Mouse (Mus musculus) bone marrow, adult 2 months (tissue): ENCODE measurements around the gene Lrrfip2. TPM values are rescaled to one million over a fixed set of nuclear protein-coding genes. Genes with fewer than 3 reads are reported as not detected.
A peak's percentile ranks its signal among the peaks of the same experiment; 100 is the strongest.

Source experiments
- H3K27ac ChIP-seq: fragments of 200-500 bp; 2 replicates; pipeline ENCODE4 v1.5.1; 2012; ENCODE audit warnings: low read depth, mild to moderate bottlenecking, control low read depth, inconsistent platforms, low read length; ENCODE audit not compliant: control insufficient read depth, poor library complexity, insufficient read depth
- H3K4me1 ChIP-seq: fragments of 200-500 bp; 2 replicates; pipeline ENCODE4 v1.6.1; 2011; ENCODE audit warnings: low read length; ENCODE audit not compliant: control insufficient read depth, insufficient read depth
- H3K4me3 ChIP-seq: fragments of 200-500 bp; replicated peaks from 2 replicates; pipeline ENCODE3; 2011; ENCODE audit warnings: mild to moderate bottlenecking, low read depth, low read length, control low read depth; ENCODE audit not compliant: control insufficient read depth
- CTCF ChIP-seq: fragments of 200-500 bp; IDR thresholded peaks from 2 replicates; pipeline ENCODE4 v1.5.1; 2011; ENCODE audit warnings: low read length, control low read depth; ENCODE audit not compliant: control insufficient read depth, insufficient read depth
- POLR2A ChIP-seq: fragments of 200-500 bp; IDR thresholded peaks from 2 replicates; pipeline ENCODE4 v1.6.1; 2011; ENCODE audit warnings: low read depth, mild to moderate bottlenecking, control low read depth, low read length, borderline replicate concordance; ENCODE audit not compliant: control insufficient read depth
- WGBS: fragments of 180-500 bp; shearing (Covaris S2); methylation state at CpG from one replicate; pipeline ENCODE4 v1.1.7; 2018; 5-methylcytosine and 5-hydroxymethylcytosine counted together
- polyA plus RNA-seq: library from polyadenylated mRNA; stranded (reverse); fragments of >200 nt; gene quantifications from 2 replicates; pipeline ENCODE4 v1.2.4, GENCODE M21; 2011; ENCODE audit warnings: low replicate concordance; ENCODE audit not compliant: missing spikeins, insufficient read depth, insufficient read length

The Lrrfip2 gene
- polyA plus RNA-seq, 1 experiment = 88.3 TPM

DNA sequence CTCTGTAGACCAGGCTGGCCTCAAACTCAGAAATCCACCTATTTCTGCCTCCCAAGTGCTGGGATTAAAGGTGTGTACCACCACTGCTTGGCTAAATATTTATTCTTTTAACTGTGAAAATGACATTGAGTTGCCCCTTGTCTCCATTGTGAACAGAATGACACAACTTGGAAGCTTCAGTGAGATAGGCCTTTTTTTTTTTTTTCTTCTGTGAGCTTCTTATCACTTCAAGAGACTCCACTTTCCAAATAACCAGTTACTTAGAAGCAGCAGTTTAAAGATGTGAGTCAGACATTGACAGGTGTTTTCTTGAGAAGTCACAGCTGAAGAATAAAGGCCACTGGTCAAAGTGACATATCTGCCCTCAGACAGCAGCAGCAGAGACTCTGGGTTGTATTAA is 82.8 kb downstream of the Lrrfip2 start:
- TF ChIP-seq CTCF = no peak
- no peak for TF ChIP-seq POLR2A
- H3K27ac ChIP-seq = no peak overlapping the region
- no peaks in the 10 kb centered on the region; the same call in 1 of the 2 replicates for H3K4me1 ChIP-seq
- no peak overlapping the region for H3K4me3 ChIP-seq

DNA sequence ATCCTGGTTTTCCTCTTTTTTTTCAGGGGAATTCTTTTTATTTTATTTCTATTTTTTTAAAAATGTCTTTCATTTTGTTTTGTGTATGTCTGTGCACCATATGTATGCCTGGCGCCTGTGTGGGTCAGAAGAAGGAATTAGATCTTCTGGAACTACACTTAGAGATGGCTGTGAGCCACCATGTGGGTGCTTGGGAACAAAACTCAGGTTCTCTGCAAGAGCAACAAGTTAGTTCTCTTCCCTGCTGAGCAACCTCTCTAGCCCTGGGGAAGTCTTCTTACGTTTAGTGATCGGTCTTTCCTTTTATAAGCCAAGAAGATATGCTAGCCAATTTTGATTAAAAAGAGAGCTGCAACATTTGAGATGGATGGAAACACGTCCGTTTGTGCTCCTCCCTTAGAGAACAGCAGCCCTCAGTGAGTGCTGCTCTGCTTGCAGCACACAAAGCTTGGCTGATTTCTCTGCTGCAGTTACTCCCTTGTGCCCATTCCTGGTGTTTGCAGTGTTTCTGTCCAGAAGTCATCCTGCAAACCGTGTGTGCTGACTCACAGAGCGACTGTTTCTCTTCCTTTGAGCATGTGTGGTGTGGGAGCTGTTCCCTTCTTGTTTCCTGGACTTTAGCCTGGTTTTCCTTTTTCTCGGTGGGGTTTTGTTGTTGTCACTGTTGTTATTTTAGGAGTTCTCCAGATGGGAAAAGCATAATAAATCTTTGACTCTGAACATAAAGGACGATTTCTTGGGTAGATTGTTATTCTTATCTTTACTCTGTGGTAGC is 87.4 kb downstream of the Lrrfip2 start:
- no peak for TF ChIP-seq POLR2A
- no peak for TF ChIP-seq CTCF
- H3K4me1 ChIP-seq = no peaks in the 10 kb centered on the region
- 73% methylated on average over 9 of the region's 9 CpGs for WGBS
- no peak overlapping the region for H3K4me3 ChIP-seq
- H3K27ac ChIP-seq = no peak overlapping the region

DNA sequence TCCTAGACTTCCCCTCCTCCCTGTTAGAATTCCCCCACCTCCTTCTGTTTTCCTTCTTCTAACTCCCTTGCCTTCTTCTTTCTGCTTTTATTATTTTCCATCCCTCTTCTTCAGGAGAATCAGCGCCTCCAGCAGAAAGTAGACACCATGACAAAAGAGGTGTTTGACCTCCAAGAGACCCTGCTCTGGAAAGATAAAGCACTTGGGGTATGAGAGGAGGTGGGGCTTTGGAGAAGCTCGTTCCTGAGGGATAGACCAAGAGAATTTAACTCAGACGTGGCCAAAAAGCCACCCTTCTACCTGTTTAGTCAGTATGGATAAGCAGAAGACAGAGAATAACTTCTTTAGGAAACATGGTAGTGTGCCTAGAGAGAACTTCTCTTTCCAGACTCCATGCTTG is 90.3 kb downstream of the Lrrfip2 start:
- H3K27ac ChIP-seq = no peak overlapping the region
- no peak overlapping the region for H3K4me3 ChIP-seq
- TF ChIP-seq CTCF (no peak), POLR2A (no peak)
- WGBS = 80% methylated on average over 3 of the region's 3 CpGs
- H3K4me1 ChIP-seq = no peaks in the 10 kb centered on the region

- WGBS = 94% methylated on average over 3 of the region's 3 CpGs
- Histone ChIP-seq H3K4me3 (no peak overlapping the region), H3K4me1 (peaks cover 2% of the 10 kb centered on the region), H3K27ac (no peak overlapping the region)
- TF ChIP-seq POLR2A = no peak
- TF ChIP-seq CTCF = no peak
Measured at GRCm38 (mm10) chr9:111208185-111208584, 90.8 kb downstream of the Lrrfip2 start.

GRCm38 (mm10) chr9:111209158-111209699 is 91.8 kb downstream of the Lrrfip2 start:
- peaks cover 2% of the 10 kb centered on the region for H3K4me1 ChIP-seq
- H3K4me3 ChIP-seq = no peak overlapping the region
- TF ChIP-seq CTCF (no peak), POLR2A (no peak)
- WGBS = 90% methylated on average over 7 of the region's 7 CpGs
- no peak overlapping the region for H3K27ac ChIP-seq

DNA sequence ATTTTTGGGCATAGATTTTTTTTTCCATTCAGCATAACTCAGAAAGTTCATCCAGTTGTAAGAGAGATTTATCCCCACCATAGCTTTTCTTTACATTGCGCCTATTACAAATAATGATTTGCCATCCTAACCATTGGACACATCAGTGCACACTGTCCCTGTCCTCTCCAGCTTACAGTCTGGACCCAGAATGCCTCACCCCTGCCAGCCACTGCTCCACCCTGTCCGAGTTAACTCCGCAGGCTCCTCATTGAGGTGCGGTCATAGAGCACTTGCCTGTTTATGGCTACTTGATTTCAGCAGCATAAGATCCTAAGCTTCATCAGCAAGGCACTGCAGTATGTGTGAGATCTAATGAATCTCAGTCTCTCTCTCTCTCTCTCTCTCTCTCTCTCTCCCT is 93.0 kb downstream of the Lrrfip2 start:
- Histone ChIP-seq H3K27ac (no peak overlapping the region), H3K4me1 (peaks cover 2% of the 10 kb centered on the region), H3K4me3 (no peak overlapping the region)
- 90% methylated on average over 4 of the region's 4 CpGs for WGBS
- no peak for TF ChIP-seq POLR2A
- no peak for TF ChIP-seq CTCF

DNA sequence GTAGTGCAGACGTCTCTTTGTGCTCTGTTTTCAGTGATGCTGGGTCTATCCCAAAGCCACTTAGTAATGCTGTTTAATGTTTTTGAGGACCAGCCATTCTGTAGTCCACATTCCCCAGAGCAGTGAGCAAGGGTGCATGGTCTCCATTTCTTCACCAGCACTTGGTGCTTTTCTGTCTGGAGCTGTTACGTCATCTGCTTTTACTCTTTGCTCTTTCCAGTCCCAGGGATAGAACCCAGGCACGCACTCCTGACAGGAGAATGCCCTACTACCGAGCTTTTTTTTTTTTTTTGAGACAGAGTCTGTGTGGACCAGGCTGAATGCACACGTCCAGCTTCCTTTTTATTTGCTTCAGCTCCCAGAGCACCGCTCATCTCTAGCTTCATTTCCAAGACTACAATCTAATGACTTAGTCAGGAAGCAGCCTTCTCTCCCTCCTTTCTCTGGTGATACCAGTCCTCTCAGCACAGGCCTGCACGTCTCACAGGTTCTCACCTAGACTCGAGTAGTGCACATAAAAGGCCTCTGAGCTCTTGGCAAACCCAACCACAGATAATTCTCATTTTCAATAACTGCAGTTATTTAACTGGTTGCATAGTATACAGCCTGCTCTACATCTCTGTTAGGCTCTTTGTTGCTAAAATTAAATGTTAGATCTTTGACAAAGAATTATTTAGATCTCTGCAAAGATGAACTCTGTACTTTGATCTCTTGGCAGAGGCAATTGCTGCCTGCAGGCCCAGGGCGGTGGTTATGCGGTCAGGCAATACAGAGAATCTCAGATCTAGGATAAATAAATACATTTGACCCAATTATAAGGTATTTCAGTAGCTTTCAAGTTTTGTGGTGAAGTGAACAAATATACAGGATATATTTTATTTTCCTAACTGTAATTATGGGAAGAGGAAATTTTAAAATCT is 94.0 kb downstream of the Lrrfip2 start:
- Histone ChIP-seq H3K27ac (no peak overlapping the region), H3K4me3 (no peak overlapping the region), H3K4me1 (peaks cover 2% of the 10 kb centered on the region)
- TF ChIP-seq POLR2A (no peak), CTCF (no peak)
- WGBS = 82% methylated on average over 10 of the region's 10 CpGs

DNA sequence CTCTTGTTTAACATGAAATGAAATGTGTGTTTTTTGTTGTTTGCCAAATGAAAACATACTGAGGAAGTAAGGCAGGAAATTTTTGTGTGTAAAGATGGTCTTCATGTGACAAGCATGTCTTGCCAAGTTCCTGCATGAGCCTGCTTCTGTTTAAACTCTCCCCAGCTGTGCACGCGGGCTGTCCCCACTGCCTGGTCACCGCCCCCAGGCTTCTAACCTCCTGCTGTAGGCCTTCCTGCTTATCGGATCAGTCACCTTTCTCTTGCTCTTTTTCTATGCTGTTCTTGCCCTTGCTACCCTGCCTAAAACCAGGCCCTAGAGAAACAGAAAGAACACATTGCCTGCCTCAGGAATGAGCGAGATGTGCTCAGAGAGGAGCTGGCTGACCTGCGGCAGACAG is 96.1 kb downstream of the Lrrfip2 start:
- H3K4me1 ChIP-seq = peaks cover 2% of the 10 kb centered on the region
- no peak overlapping the region for H3K4me3 ChIP-seq
- no peak for TF ChIP-seq CTCF
- no peak for TF ChIP-seq POLR2A
- WGBS = 30% methylated on average over 6 of the region's 6 CpGs
- 0 out of 2 replicates have a peak overlapping the region, but pooled peaks have one; percentile 3 for H3K27ac ChIP-seq
